Mouse (Mus musculus) thymus, adult 2 months (tissue): ENCODE data around the gene Srsf3.

Experiments
- CTCF ChIP-seq: fragments of 200-500 bp; IDR thresholded peaks from 2 replicates; pipeline ENCODE4 v1.5.1; 2012; ENCODE audit warnings: mild to moderate bottlenecking, control low read depth, low read length, moderate library complexity, borderline replicate concordance; ENCODE audit not compliant: control insufficient read depth, poor library complexity, insufficient read depth; ENCODE audit errors: extremely low read depth
- POLR2A ChIP-seq: fragments of 200-500 bp; IDR thresholded peaks from 2 replicates; pipeline ENCODE4 v1.6.1; 2012; ENCODE audit warnings: mild to moderate bottlenecking, low read length, control low read depth, moderate library complexity; ENCODE audit not compliant: control insufficient read depth, poor library complexity, insufficient read depth; ENCODE audit errors: extremely low read depth

GRCm38 (mm10) chr17:29044925-29045319 is 12.5 kb downstream of the Srsf3 start:
- TF ChIP-seq CTCF (no peak), POLR2A (no peak)
